Mouse (Mus musculus): ENCODE results near the gene Rgmb. TPM values are rescaled to one million over a fixed set of nuclear protein-coding genes. Genes with fewer than 3 reads are reported as not detected.

Rgmb gene
- total RNA-seq, 2 experiments from 2014 or later, result 36.6 to 36.7 TPM

- DNase-seq, result no peak
- intact Hi-C loops (cut with DNase I), result loop anchor here (2.0 kb wide), 1 partner anchor 13 kb away; no protein-coding TSS in a partner anchor
These were observed 7.0 kb downstream of the Rgmb start for GRCm38 (mm10) chr17:15823838-15824237.

- intact Hi-C loops (cut with DNase I), result no loop called here
These were observed 7.6 kb downstream of the Rgmb start for GRCm38 (mm10) chr17:15823215-15823614.

GRCm38 (mm10) chr17:15822376-15822775 is 8.5 kb downstream of the Rgmb start:
- no peak for DNase-seq
- intact Hi-C loops (cut with DNase I), result no loop called here

More at GRCm38 (mm10) chr17:15823215-15823614, 7.6 kb downstream of the Rgmb start:
- no peak for DNase-seq

GRCm38 (mm10) chr17:15821706-15822105 is 9.1 kb downstream of the Rgmb start:
- intact Hi-C loops (cut with DNase I), result no loop called here
- DNase-seq, result no peak

GRCm38 (mm10) chr17:15820761-15821160 is 10.1 kb downstream of the Rgmb start:
- no peak for DNase-seq
- intact Hi-C loops (cut with DNase I), result no loop called here

- no peak for DNase-seq
These were observed 10.7 kb downstream of the Rgmb start for GRCm38 (mm10) chr17:15820146-15820545.

GRCm38 (mm10) chr17:15818372-15818771 is 12.5 kb downstream of the Rgmb start:
- intact Hi-C loops (cut with DNase I), result no loop called here
- DNase-seq, result no peak

More at GRCm38 (mm10) chr17:15820146-15820545, 10.7 kb downstream of the Rgmb start:
- intact Hi-C loops (cut with DNase I), result no loop called here

- intact Hi-C loops (cut with DNase I), result no loop called here
- DNase-seq, result no peak
These were observed 13.2 kb downstream of the Rgmb start for GRCm38 (mm10) chr17:15817634-15818033.

- intact Hi-C loops (cut with DNase I), result no loop called here
- no peak for DNase-seq
These were observed 13.8 kb downstream of the Rgmb start for GRCm38 (mm10) chr17:15817096-15817450.

- DNase-seq, result no peak
- intact Hi-C loops (cut with DNase I), result no loop called here
These were observed 14.3 kb downstream of the Rgmb start for GRCm38 (mm10) chr17:15816379-15817095.

- DNase-seq, result no peak
- intact Hi-C loops (cut with DNase I), result no loop called here
These were observed 15.4 kb downstream of the Rgmb start for GRCm38 (mm10) chr17:15815312-15816018.

GRCm38 (mm10) chr17:15813658-15814212 is 17.1 kb downstream of the Rgmb start:
- DNase-seq, result no peak
- intact Hi-C loops (cut with DNase I), result no loop called here

- no peak for DNase-seq
- intact Hi-C loops (cut with DNase I), result no loop called here
These were observed 18.6 kb downstream of the Rgmb start for GRCm38 (mm10) chr17:15812136-15812778.

- intact Hi-C loops (cut with DNase I), result loop anchor here (2.0 kb wide), 1 partner anchor 15 kb away; no protein-coding TSS in a partner anchor
- DNase-seq, result no peak
These were observed 20.9 kb downstream of the Rgmb start for GRCm38 (mm10) chr17:15809949-15810348.

GRCm38 (mm10) chr17:15808468-15809374 is 22.1 kb downstream of the Rgmb start:
- no peak for DNase-seq
- intact Hi-C loops (cut with DNase I), result no loop called here

GRCm38 (mm10) chr17:15808015-15808414 is 22.8 kb downstream of the Rgmb start:
- DNase-seq, result no peak
- intact Hi-C loops (cut with DNase I), result no loop called here

- DNase-seq, result peak in 1 of 2 experiments; percentile 55
- intact Hi-C loops (cut with DNase I), result no loop called here
These were observed 23.4 kb downstream of the Rgmb start for GRCm38 (mm10) chr17:15807295-15807984.

- intact Hi-C loops (cut with DNase I), result no loop called here
- DNase-seq, result no peak
These were observed 26.6 kb downstream of the Rgmb start for GRCm38 (mm10) chr17:15804008-15804812.

Measured in gastrocnemius, postnatal 36 days (tissue).